Mouse (Mus musculus): Measurements from ENCODE around the gene Efna3. TPM values are rescaled to one million over a fixed set of nuclear protein-coding genes. Genes with fewer than 3 reads are reported as not detected.

Efna3 gene
- polyA plus RNA-seq, 1 experiment from 2014 or later, result 11.5 TPM

GRCm38 (mm10) chr3:89340465-89340864 lies 17.7 kb upstream of the Efna3 start:
- H3K4me1 ChIP-seq (ENCODE audit: insufficient read depth, low read length), result peaks cover 45% of the 10 kb centered on the region
- 0 out of 2 replicates have a peak, but pooled peaks have one; percentile 5 for ATAC-seq (ENCODE audit: low FRiP score, low TSS enrichment)
- 1% methylated on average over 11 of the region's 11 CpGs for WGBS

GRCm38 (mm10) chr3:89339416-89339815 lies 16.7 kb upstream of the Efna3 start:
- Histone ChIP-seq H3K4me2 (replicated peaks; ENCODE audit: low read depth, low read length) (no peak overlapping the region), H3K4me3 (ENCODE audit: low read length) (no peak overlapping the region), H3K36me3 (ENCODE audit: insufficient read depth, low read length) (peaks cover 7% of the 10 kb centered on the region; the same call in 1 of the 2 replicates), H3K27ac (ENCODE audit: low read length) (peak overlapping the region; percentile 26; the same call in 1 of the 2 replicates), H3K27me3 (ENCODE audit: insufficient read depth, low read length) (no peaks in the 10 kb centered on the region), H3K9ac (replicated peaks; ENCODE audit: low read length) (no peak overlapping the region), H3K9me3 (ENCODE audit: low read length) (no peaks in the 10 kb centered on the region), H3K4me1 (ENCODE audit: insufficient read depth, low read length) (peaks cover 45% of the 10 kb centered on the region)
- WGBS, result 27% methylated on average over 8 of the region's 8 CpGs
- no peak for ATAC-seq (ENCODE audit: low FRiP score, low TSS enrichment)

More at GRCm38 (mm10) chr3:89340465-89340864, 17.7 kb upstream of the Efna3 start:
- Histone ChIP-seq H3K27ac (ENCODE audit: low read length) (no peak overlapping the region), H3K4me3 (ENCODE audit: low read length) (peak overlapping the region; percentile 36), H3K36me3 (ENCODE audit: insufficient read depth, low read length) (peaks cover 5% of the 10 kb centered on the region), H3K9ac (replicated peaks; ENCODE audit: low read length) (peak overlapping the region; percentile 42), H3K9me3 (ENCODE audit: low read length) (no peaks in the 10 kb centered on the region), H3K4me2 (replicated peaks; ENCODE audit: low read depth, low read length) (peak overlapping the region; percentile 56), H3K27me3 (ENCODE audit: insufficient read depth, low read length) (no peaks in the 10 kb centered on the region)

- WGBS, result under 1% methylated on average over 33 of the region's 44 CpGs
- peaks cover 22% of the 10 kb centered on the region for H3K36me3 ChIP-seq (ENCODE audit: insufficient read depth, low read length)
- no peaks in the 10 kb centered on the region for H3K27me3 ChIP-seq (ENCODE audit: insufficient read depth, low read length)
- peak; percentile 86 for ATAC-seq (ENCODE audit: low FRiP score, low TSS enrichment)
- H3K9ac ChIP-seq (replicated peaks; ENCODE audit: low read length), result peak within 1 kb of the TSS; percentile 97
- H3K4me1 ChIP-seq (ENCODE audit: insufficient read depth, low read length), result peaks cover 46% of the 10 kb centered on the region
- H3K4me2 ChIP-seq (replicated peaks; ENCODE audit: low read depth, low read length), result peak within 1 kb of the TSS; percentile 73
- no peaks in the 10 kb centered on the region for H3K9me3 ChIP-seq (ENCODE audit: low read length)
- peak within 1 kb of the TSS; percentile 96 for H3K4me3 ChIP-seq (ENCODE audit: low read length)
- H3K27ac ChIP-seq (ENCODE audit: low read length), result peak within 1 kb of the TSS; percentile 92
Measured at GRCm38 (mm10) chr3:89337721-89338578, 15.2 kb upstream of the Efna3 start, which contains the start of gene Efna4. TSS of gene Efna4 (minus strand) at chr3:89338028.

GRCm38 (mm10) chr3:89337062-89337720 lies 14.4 kb upstream of the Efna3 start:
- Histone ChIP-seq H3K4me3 (ENCODE audit: low read length) (peak overlapping the region; percentile 96), H3K9me3 (ENCODE audit: low read length) (no peaks in the 10 kb centered on the region), H3K9ac (replicated peaks; ENCODE audit: low read length) (peak overlapping the region; percentile 97), H3K27me3 (ENCODE audit: insufficient read depth, low read length) (no peaks in the 10 kb centered on the region), H3K4me1 (ENCODE audit: insufficient read depth, low read length) (peaks cover 52% of the 10 kb centered on the region), H3K27ac (ENCODE audit: low read length) (peak overlapping the region; percentile 92), H3K4me2 (replicated peaks; ENCODE audit: low read depth, low read length) (peak overlapping the region; percentile 73), H3K36me3 (ENCODE audit: insufficient read depth, low read length) (peaks cover 24% of the 10 kb centered on the region)
- WGBS, result under 1% methylated on average over 21 of the region's 21 CpGs
- no peak; the same call in 1 of the 2 replicates for ATAC-seq (ENCODE audit: low FRiP score, low TSS enrichment)

GRCm38 (mm10) chr3:89336529-89336928 lies 13.8 kb upstream of the Efna3 start:
- Histone ChIP-seq H3K27ac (ENCODE audit: low read length) (peak overlapping the region; percentile 92; the same call in 1 of the 2 replicates), H3K36me3 (ENCODE audit: insufficient read depth, low read length) (peaks cover 24% of the 10 kb centered on the region), H3K4me3 (ENCODE audit: low read length) (peak overlapping the region; percentile 96), H3K9me3 (ENCODE audit: low read length) (no peaks in the 10 kb centered on the region), H3K9ac (replicated peaks; ENCODE audit: low read length) (peak overlapping the region; percentile 97), H3K4me2 (replicated peaks; ENCODE audit: low read depth, low read length) (peak overlapping the region; percentile 73), H3K4me1 (ENCODE audit: insufficient read depth, low read length) (peaks cover 59% of the 10 kb centered on the region), H3K27me3 (ENCODE audit: insufficient read depth, low read length) (no peaks in the 10 kb centered on the region)
- 17% methylated on average over 6 of the region's 6 CpGs for WGBS
- ATAC-seq (ENCODE audit: low FRiP score, low TSS enrichment), result no peak

GRCm38 (mm10) chr3:89333053-89333452 lies 10.3 kb upstream of the Efna3 start:
- WGBS, result 53% methylated on average over 11 of the region's 11 CpGs
- Histone ChIP-seq H3K9me3 (ENCODE audit: low read length) (no peaks in the 10 kb centered on the region), H3K36me3 (ENCODE audit: insufficient read depth, low read length) (peaks cover 24% of the 10 kb centered on the region), H3K4me1 (ENCODE audit: insufficient read depth, low read length) (peaks cover 46% of the 10 kb centered on the region), H3K4me2 (replicated peaks; ENCODE audit: low read depth, low read length) (no peak overlapping the region), H3K27me3 (ENCODE audit: insufficient read depth, low read length) (0 out of 2 replicates have a peak, but pooled peaks cover 3% of the 10 kb centered on the region), H3K4me3 (ENCODE audit: low read length) (no peak overlapping the region), H3K9ac (replicated peaks; ENCODE audit: low read length) (no peak overlapping the region; the same call in 1 of the 2 replicates), H3K27ac (ENCODE audit: low read length) (no peak overlapping the region)
- ATAC-seq (ENCODE audit: low FRiP score, low TSS enrichment), result no peak

- peaks cover 49% of the 10 kb centered on the region for H3K4me1 ChIP-seq (ENCODE audit: insufficient read depth, low read length)
- no peak overlapping the region; the same call in 1 of the 2 replicates for H3K9ac ChIP-seq (replicated peaks; ENCODE audit: low read length)
- no peak overlapping the region for H3K4me3 ChIP-seq (ENCODE audit: low read length)
- H3K36me3 ChIP-seq (ENCODE audit: insufficient read depth, low read length), result peaks cover 24% of the 10 kb centered on the region
- H3K9me3 ChIP-seq (ENCODE audit: low read length), result no peaks in the 10 kb centered on the region
- H3K27ac ChIP-seq (ENCODE audit: low read length), result no peak overlapping the region
- 43% methylated on average over 12 of the region's 12 CpGs for WGBS
- H3K4me2 ChIP-seq (replicated peaks; ENCODE audit: low read depth, low read length), result no peak overlapping the region
- 0 out of 2 replicates have a peak, but pooled peaks cover 3% of the 10 kb centered on the region for H3K27me3 ChIP-seq (ENCODE audit: insufficient read depth, low read length)
- no peak for ATAC-seq (ENCODE audit: low FRiP score, low TSS enrichment)
Measured at GRCm38 (mm10) chr3:89332476-89332875, 9.7 kb upstream of the Efna3 start.

- Histone ChIP-seq H3K36me3 (ENCODE audit: insufficient read depth, low read length) (peaks cover 24% of the 10 kb centered on the region), H3K27me3 (ENCODE audit: insufficient read depth, low read length) (0 out of 2 replicates have a peak, but pooled peaks cover 3% of the 10 kb centered on the region), H3K27ac (ENCODE audit: low read length) (no peak overlapping the region), H3K9ac (replicated peaks; ENCODE audit: low read length) (no peak overlapping the region), H3K4me2 (replicated peaks; ENCODE audit: low read depth, low read length) (no peak overlapping the region), H3K4me3 (ENCODE audit: low read length) (no peak overlapping the region), H3K4me1 (ENCODE audit: insufficient read depth, low read length) (peaks cover 52% of the 10 kb centered on the region), H3K9me3 (ENCODE audit: low read length) (no peaks in the 10 kb centered on the region)
- no peak for ATAC-seq (ENCODE audit: low FRiP score, low TSS enrichment)
- whole genome bisulfite sequencing, result 36% methylated on average over 10 of the region's 10 CpGs
Measured at GRCm38 (mm10) chr3:89332013-89332412, 9.2 kb upstream of the Efna3 start.

GRCm38 (mm10) chr3:89331561-89331960 lies 8.8 kb upstream of the Efna3 start:
- H3K9ac ChIP-seq (replicated peaks; ENCODE audit: low read length), result no peak overlapping the region
- H3K4me3 ChIP-seq (ENCODE audit: low read length), result no peak overlapping the region
- H3K4me2 ChIP-seq (replicated peaks; ENCODE audit: low read depth, low read length), result no peak overlapping the region
- ATAC-seq (ENCODE audit: low FRiP score, low TSS enrichment), result no peak
- H3K4me1 ChIP-seq (ENCODE audit: insufficient read depth, low read length), result peaks cover 49% of the 10 kb centered on the region
- 70% methylated on average over 13 of the region's 13 CpGs for WGBS
- 0 out of 2 replicates have a peak, but pooled peaks cover 3% of the 10 kb centered on the region for H3K27me3 ChIP-seq (ENCODE audit: insufficient read depth, low read length)
- peaks cover 24% of the 10 kb centered on the region for H3K36me3 ChIP-seq (ENCODE audit: insufficient read depth, low read length)
- no peak overlapping the region for H3K27ac ChIP-seq (ENCODE audit: low read length)
- no peaks in the 10 kb centered on the region for H3K9me3 ChIP-seq (ENCODE audit: low read length)

All from kidney, embryonic 16.5 days (tissue).